Mouse (Mus musculus) MEL-GATA-1-ER (cell line): ENCODE results near the gene Erc1.
A peak's percentile ranks its signal among the peaks of the same experiment; 100 is the strongest.

Source experiments
- DNase-seq: peaks from one replicate; pipeline ENCODE4 v3.0.0-alpha.2; 2012; ENCODE audit warnings: low read depth; ENCODE audit errors: extremely low read depth

The Erc1 gene

GRCm38 (mm10) chr6:119808726-119809505 lies 39.1 kb downstream of the Erc1 start:
- no peak for DNase-seq

- DNase-seq: no peak
These were observed 44.7 kb downstream of the Erc1 start for GRCm38 (mm10) chr6:119803239-119803638.

GRCm38 (mm10) chr6:119796911-119797486 lies 51.0 kb downstream of the Erc1 start:
- no peak for DNase-seq

GRCm38 (mm10) chr6:119796291-119796690 lies 51.7 kb downstream of the Erc1 start:
- no peak for DNase-seq

- peak; percentile 32 for DNase-seq
These were observed 55.4 kb downstream of the Erc1 start for GRCm38 (mm10) chr6:119792562-119792961.

GRCm38 (mm10) chr6:119782416-119782815 lies 65.6 kb downstream of the Erc1 start:
- DNase-seq: no peak

GRCm38 (mm10) chr6:119781109-119781508 lies 66.9 kb downstream of the Erc1 start:
- no peak for DNase-seq

- no peak for DNase-seq
These were observed 79.2 kb downstream of the Erc1 start for GRCm38 (mm10) chr6:119768778-119769177.

- DNase-seq: no peak
These were observed 83.6 kb downstream of the Erc1 start for GRCm38 (mm10) chr6:119764355-119764754.

GRCm38 (mm10) chr6:119759866-119760265 lies 88.1 kb downstream of the Erc1 start:
- DNase-seq: no peak

- no peak for DNase-seq
These were observed 89.5 kb downstream of the Erc1 start for GRCm38 (mm10) chr6:119758490-119758889.

- no peak for DNase-seq
These were observed 90.2 kb downstream of the Erc1 start for GRCm38 (mm10) chr6:119757796-119758195.

GRCm38 (mm10) chr6:119755866-119756265 lies 92.1 kb downstream of the Erc1 start:
- DNase-seq: no peak

- no peak for DNase-seq
These were observed 98.8 kb downstream of the Erc1 start for GRCm38 (mm10) chr6:119749093-119749635.

- peak; percentile 4 for DNase-seq
These were observed 106.1 kb downstream of the Erc1 start for GRCm38 (mm10) chr6:119741861-119742260.

- no peak for DNase-seq
These were observed 107.4 kb downstream of the Erc1 start for GRCm38 (mm10) chr6:119740541-119740940.

- no peak for DNase-seq
These were observed 109.2 kb downstream of the Erc1 start for GRCm38 (mm10) chr6:119738638-119739375.

GRCm38 (mm10) chr6:119737716-119738115 lies 110.3 kb downstream of the Erc1 start:
- DNase-seq: no peak

- no peak for DNase-seq
These were observed 112.0 kb downstream of the Erc1 start for GRCm38 (mm10) chr6:119735937-119736336.

GRCm38 (mm10) chr6:119731155-119731554 lies 116.8 kb downstream of the Erc1 start:
- peak; percentile 16 for DNase-seq

GRCm38 (mm10) chr6:119715234-119715633 lies 132.7 kb downstream of the Erc1 start:
- DNase-seq: peak; percentile 49

- peak; percentile 36 for DNase-seq
These were observed 134.0 kb downstream of the Erc1 start for GRCm38 (mm10) chr6:119713961-119714360.
